Comparison of ENCODE assay signal across 20 mouse cellular contexts in the genomic region with DNA sequence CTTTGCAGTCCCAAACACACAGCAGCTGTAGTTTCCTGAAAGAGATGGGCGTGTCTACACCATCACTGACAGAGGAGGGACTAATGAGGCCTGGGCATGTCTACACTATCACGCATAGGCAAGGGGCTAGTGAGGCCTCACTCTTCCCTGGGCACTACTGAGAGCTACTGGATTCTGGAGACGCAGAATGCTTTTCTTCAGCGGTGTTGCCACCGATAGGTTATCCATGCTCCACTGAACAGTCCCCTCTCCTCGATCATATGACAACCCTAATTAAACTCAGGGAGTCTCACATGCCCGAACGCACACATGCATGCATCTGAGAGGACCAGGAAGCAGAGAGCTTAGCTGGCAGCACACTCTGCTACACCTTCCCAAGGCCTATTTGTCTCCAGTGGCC.
DNase-seq lines count a peak whose midpoint lies in the region; ATAC-seq lines count a peak whose summit lies in the region.
"Had no signal": no experiment of that assay in that cellular context is flagged by ENCODE, and none has a peak within 500 bp of the region (broad histone marks: within the 10 kb centered on the region; RNA-seq: fewer than 3 reads in every experiment).

No protein-coding gene starts in this region.

- no peak overlapping the region for H3K4me3 ChIP-seq in hindbrain, embryonic 11.5 days (ENCODE audit: low read depth, low read length)
- H3K4me3 ChIP-seq in hindbrain, embryonic 14.5 days (replicated peaks; ENCODE audit: low read length), result no peak overlapping the region
- H3K4me3 ChIP-seq in kidney, embryonic 15.5 days (replicated peaks), result no peak overlapping the region
- no peak overlapping the region for H3K4me3 ChIP-seq in midbrain, embryonic 13.5 days (replicated peaks)
- no peak overlapping the region for H3K4me3 ChIP-seq in midbrain, embryonic 10.5 days
- H3K4me3 ChIP-seq: heart, embryonic 13.5 days had no signal

- H3K9me3 ChIP-seq in hindbrain, embryonic 11.5 days (ENCODE audit: control insufficient read depth, low read length), result no peaks in the 10 kb centered on the region
- no peaks in the 10 kb centered on the region for H3K9me3 ChIP-seq in hindbrain, embryonic 14.5 days (ENCODE audit: control insufficient read depth, low read length)
- no peaks in the 10 kb centered on the region for H3K9me3 ChIP-seq in kidney, embryonic 15.5 days (replicated peaks)
- H3K9me3 ChIP-seq in midbrain, embryonic 13.5 days, result no peaks in the 10 kb centered on the region
- H3K9me3 ChIP-seq in midbrain, embryonic 10.5 days (replicated peaks), result no peaks in the 10 kb centered on the region
- H3K9me3 ChIP-seq: heart, embryonic 13.5 days had no signal

- DNase-seq in hindbrain, embryonic 11.5 days (ENCODE audit: low spot score), result no peak
- DNase-seq in hindbrain, embryonic 14.5 days (ENCODE audit: low spot score), result no peak
- no peak for DNase-seq in kidney, postnatal 36 days
- no peak for DNase-seq in midbrain, embryonic 10.5 days (ENCODE audit: low spot score)
- no peak for DNase-seq in spleen, adult 18-20 months
- DNase-seq: adrenal gland, postnatal 14 days; cerebellum, adult 11-12 months; cerebellum, adult 9-10 months; cerebellum, postnatal 25 days; gastrocnemius, postnatal 36 days; heart, adult 11 months; heart, postnatal 36 days had no signal

- no peak overlapping the region for H3K4me2 ChIP-seq in hindbrain, embryonic 11.5 days (replicated peaks; ENCODE audit: low read depth, low read length)
- no peak overlapping the region for H3K4me2 ChIP-seq in hindbrain, embryonic 14.5 days (replicated peaks)
- no peak overlapping the region for H3K4me2 ChIP-seq in kidney, embryonic 15.5 days
- H3K4me2 ChIP-seq in midbrain, embryonic 13.5 days (replicated peaks), result no peak overlapping the region
- H3K4me2 ChIP-seq: heart, embryonic 13.5 days had no signal

- H3K4me1 ChIP-seq in hindbrain, embryonic 11.5 days (replicated peaks; ENCODE audit: control insufficient read depth, insufficient read depth, low read length), result no peaks in the 10 kb centered on the region
- no peaks in the 10 kb centered on the region for H3K4me1 ChIP-seq in hindbrain, embryonic 14.5 days (replicated peaks; ENCODE audit: control insufficient read depth, insufficient read depth, low read length)
- H3K4me1 ChIP-seq in kidney, embryonic 15.5 days, result peaks cover 9% of the 10 kb centered on the region
- H3K4me1 ChIP-seq in midbrain, embryonic 13.5 days (replicated peaks), result no peaks in the 10 kb centered on the region
- H3K4me1 ChIP-seq in midbrain, embryonic 10.5 days, result no peaks in the 10 kb centered on the region

- no peaks in the 10 kb centered on the region for H3K27me3 ChIP-seq in hindbrain, embryonic 11.5 days (ENCODE audit: control insufficient read depth, insufficient read depth, low read length)
- no peaks in the 10 kb centered on the region for H3K27me3 ChIP-seq in hindbrain, embryonic 14.5 days (ENCODE audit: control insufficient read depth, insufficient read depth, low read length)
- no peaks in the 10 kb centered on the region for H3K27me3 ChIP-seq in kidney, embryonic 15.5 days
- H3K27me3 ChIP-seq in midbrain, embryonic 13.5 days, result no peaks in the 10 kb centered on the region
- no peaks in the 10 kb centered on the region for H3K27me3 ChIP-seq in midbrain, embryonic 10.5 days (ENCODE audit: low read depth, poor library complexity, severe bottlenecking)
- H3K27me3 ChIP-seq: CH12.LX, Patski had no signal

- peak; percentile 35; the same call in 1 of the 2 replicates for ATAC-seq in hindbrain, embryonic 11.5 days (ENCODE audit: low FRiP score)
- no peak for ATAC-seq in hindbrain, embryonic 14.5 days (ENCODE audit: low FRiP score)
- ATAC-seq in kidney, embryonic 15.5 days (replicated peaks; ENCODE audit: low FRiP score), result peak; percentile 68
- peak; percentile 48; the same call in 1 of the 2 replicates for ATAC-seq in midbrain, embryonic 13.5 days
- ATAC-seq: activated CD4-positive, CD25-positive, alpha-beta regulatory T cell, adult 4 months; forebrain, embryonic 14.5 days; hindbrain, embryonic 16.5 days; Patski had no signal

- no peak overlapping the region for H3K27ac ChIP-seq in hindbrain, embryonic 11.5 days (ENCODE audit: low read depth, low read length)
- no peak overlapping the region for H3K27ac ChIP-seq in hindbrain, embryonic 14.5 days
- H3K27ac ChIP-seq in kidney, embryonic 15.5 days, result no peak overlapping the region
- H3K27ac ChIP-seq in midbrain, embryonic 13.5 days, result no peak overlapping the region
- H3K27ac ChIP-seq in midbrain, embryonic 10.5 days (replicated peaks), result no peak overlapping the region
- H3K27ac ChIP-seq: heart, embryonic 13.5 days had no signal

- H3K36me3 ChIP-seq in hindbrain, embryonic 11.5 days (ENCODE audit: control insufficient read depth, insufficient read depth, low read length), result no peaks in the 10 kb centered on the region
- H3K36me3 ChIP-seq in hindbrain, embryonic 14.5 days (replicated peaks; ENCODE audit: control insufficient read depth, insufficient read depth), result 0 out of 2 replicates have a peak, but pooled peaks cover 10% of the 10 kb centered on the region
- no peaks in the 10 kb centered on the region for H3K36me3 ChIP-seq in kidney, embryonic 15.5 days
- H3K36me3 ChIP-seq in midbrain, embryonic 13.5 days, result no peaks in the 10 kb centered on the region
- H3K36me3 ChIP-seq in midbrain, embryonic 10.5 days, result no peaks in the 10 kb centered on the region
- H3K36me3 ChIP-seq: heart, embryonic 13.5 days had no signal

- no peak overlapping the region for H3K9ac ChIP-seq in hindbrain, embryonic 11.5 days (ENCODE audit: low read depth, low read length)
- no peak overlapping the region for H3K9ac ChIP-seq in hindbrain, embryonic 14.5 days
- H3K9ac ChIP-seq in kidney, embryonic 15.5 days, result no peak overlapping the region
- no peak overlapping the region for H3K9ac ChIP-seq in midbrain, embryonic 13.5 days (replicated peaks)
- H3K9ac ChIP-seq: heart, embryonic 13.5 days had no signal

- 86% methylated on average over 8 of the region's 8 CpGs for WGBS in hindbrain, embryonic 11.5 days
- WGBS in hindbrain, embryonic 14.5 days, result 85% methylated on average over 8 of the region's 8 CpGs
- WGBS in kidney, embryonic 15.5 days, result 50% methylated on average over 8 of the region's 8 CpGs
- WGBS in midbrain, embryonic 13.5 days, result 79% methylated on average over 8 of the region's 8 CpGs
- 86% methylated on average over 8 of the region's 8 CpGs for WGBS in midbrain, embryonic 10.5 days
